Mouse (Mus musculus) liver, embryonic 13.5 days (tissue): ENCODE results near the gene Senp1. TPM values are rescaled to one million over a fixed set of nuclear protein-coding genes. Genes with fewer than 3 reads are reported as not detected.

Experiments
- ATAC-seq: fragments of 200-750 bp; cut with Nextera tagmentation; 2 replicates; pipeline ENCODE4 v1.8.0; 2017; ENCODE audit warnings: low read depth, mild to moderate bottlenecking, moderate number of reproducible peaks, moderate library complexity
- DNase-seq: peaks from one replicate; pipeline ENCODE4 v3.0.0; 2022
- H3K27ac ChIP-seq: fragments of 300-500 bp; sonication (generic); 2 replicates; pipeline ENCODE4 v1.5.1; 2015; ENCODE audit warnings: moderate library complexity, mild to moderate bottlenecking, inconsistent platforms
- H3K27me3 ChIP-seq: fragments of 300-500 bp; sonication (generic); 2 replicates; pipeline ENCODE4 v1.6.1; 2015; ENCODE audit warnings: mild to moderate bottlenecking, inconsistent platforms
- H3K36me3 ChIP-seq: fragments of 300-500 bp; sonication (generic); 2 replicates; pipeline ENCODE4 v1.6.1; 2015; ENCODE audit warnings: mild to moderate bottlenecking, inconsistent platforms
- H3K4me1 ChIP-seq: fragments of 300-500 bp; sonication (generic); replicated peaks from 2 replicates; pipeline ENCODE4 v1.6.1; 2015; ENCODE audit warnings: inconsistent platforms
- H3K4me2 ChIP-seq: fragments of 300-500 bp; sonication (generic); 2 replicates; pipeline ENCODE4 v1.6.1; 2015; ENCODE audit warnings: inconsistent platforms, mild to moderate bottlenecking, moderate library complexity
- H3K4me3 ChIP-seq: fragments of 300-500 bp; sonication (generic); replicated peaks from 2 replicates; pipeline ENCODE4 v1.5.1; 2015; ENCODE audit warnings: mild to moderate bottlenecking, inconsistent platforms
- H3K9ac ChIP-seq: fragments of 300-500 bp; sonication (generic); 2 replicates; pipeline ENCODE4 v1.6.1; 2015; ENCODE audit warnings: mild to moderate bottlenecking, inconsistent platforms
- H3K9me3 ChIP-seq: fragments of 300-500 bp; sonication (generic); replicated peaks from 2 replicates; pipeline ENCODE4 v1.6.1; 2016; ENCODE audit warnings: inconsistent platforms
- WGBS: fragments of 180-500 bp; shearing (Covaris S2); methylation state at CpG from one replicate; pipeline ENCODE4 v1.1.7; 2015; ENCODE audit not compliant: insufficient replicate concordance; 5-methylcytosine and 5-hydroxymethylcytosine counted together
- polyA plus RNA-seq: library from polyadenylated mRNA; unstranded; fragments of >200 nt; fragmentation: Nextera tagmentation; extraction: Ambion mirVana; gene quantifications from 2 replicates; pipeline ENCODE4 v1.2.1, GENCODE M21; 2015

Gene Senp1
- polyA plus RNA-seq, 1 experiment from 2014 or later, result 17.1 TPM

- Histone ChIP-seq H3K27me3 (peaks cover 90% of the 10 kb centered on the region), H3K9me3 (no peaks in the 10 kb centered on the region), H3K9ac (no peak overlapping the region), H3K4me2 (no peak overlapping the region), H3K4me3 (no peak overlapping the region), H3K36me3 (no peaks in the 10 kb centered on the region), H3K4me1 (peaks cover 11% of the 10 kb centered on the region), H3K27ac (no peak overlapping the region)
- WGBS, result 7% methylated on average over 13 of the region's 13 CpGs
- DNase-seq, result no peak
- no peak for ATAC-seq
Measured at GRCm38 (mm10) chr15:97999546-97999945, 94.0 kb downstream of the Senp1 start.

GRCm38 (mm10) chr15:97996716-97997256, 96.8 kb downstream of the Senp1 start:
- Histone ChIP-seq H3K9ac (no peak overlapping the region), H3K4me1 (peaks cover 16% of the 10 kb centered on the region), H3K4me2 (no peak overlapping the region), H3K9me3 (no peaks in the 10 kb centered on the region), H3K27me3 (peaks cover 69% of the 10 kb centered on the region), H3K27ac (no peak overlapping the region), H3K4me3 (no peak overlapping the region), H3K36me3 (no peaks in the 10 kb centered on the region)
- WGBS, result 66% methylated on average over 13 of the region's 13 CpGs
- ATAC-seq, result no peak
- no peak for DNase-seq

- 9% methylated on average over 18 of the region's 18 CpGs for WGBS
- H3K36me3 ChIP-seq, result no peaks in the 10 kb centered on the region
- peak overlapping the region; percentile 19; the same call in 1 of the 2 replicates for H3K4me3 ChIP-seq
- peak overlapping the region; percentile 38 for H3K4me2 ChIP-seq
- H3K27me3 ChIP-seq, result peaks cover 39% of the 10 kb centered on the region
- peak; percentile 86 for ATAC-seq
- peak; percentile 50 for DNase-seq
- no peaks in the 10 kb centered on the region for H3K9me3 ChIP-seq
- no peak overlapping the region for H3K27ac ChIP-seq
- peaks cover 12% of the 10 kb centered on the region for H3K4me1 ChIP-seq
- peak overlapping the region; percentile 26; the same call in 1 of the 2 replicates for H3K9ac ChIP-seq
Measured at GRCm38 (mm10) chr15:97992712-97993286, 100.7 kb downstream of the Senp1 start.

- Histone ChIP-seq H3K36me3 (no peaks in the 10 kb centered on the region), H3K27ac (no peak overlapping the region), H3K9ac (peak overlapping the region; percentile 26; the same call in 1 of the 2 replicates), H3K4me1 (peaks cover 12% of the 10 kb centered on the region), H3K27me3 (peaks cover 36% of the 10 kb centered on the region), H3K9me3 (no peaks in the 10 kb centered on the region), H3K4me3 (no peak overlapping the region), H3K4me2 (peak overlapping the region; percentile 38)
- 53% methylated on average over 13 of the region's 13 CpGs for WGBS
- DNase-seq (no peak), ATAC-seq (no peak)
Measured at GRCm38 (mm10) chr15:97992027-97992711, 101.4 kb downstream of the Senp1 start.

GRCm38 (mm10) chr15:97991285-97991895, 102.2 kb downstream of the Senp1 start:
- no peaks in the 10 kb centered on the region for H3K36me3 ChIP-seq
- H3K4me2 ChIP-seq, result no peak overlapping the region
- no peak for DNase-seq
- H3K27me3 ChIP-seq, result peaks cover 29% of the 10 kb centered on the region
- no peak overlapping the region for H3K4me3 ChIP-seq
- peaks cover 12% of the 10 kb centered on the region for H3K4me1 ChIP-seq
- ATAC-seq, result no peak
- H3K27ac ChIP-seq, result no peak overlapping the region
- 32% methylated on average over 12 of the region's 12 CpGs for WGBS
- H3K9me3 ChIP-seq, result no peaks in the 10 kb centered on the region
- H3K9ac ChIP-seq, result no peak overlapping the region

- H3K4me2 ChIP-seq, result no peak overlapping the region
- no peak overlapping the region for H3K9ac ChIP-seq
- no peak overlapping the region for H3K27ac ChIP-seq
- DNase-seq (no peak), ATAC-seq (no peak)
- H3K9me3 ChIP-seq, result no peaks in the 10 kb centered on the region
- peaks cover 26% of the 10 kb centered on the region for H3K27me3 ChIP-seq
- H3K4me3 ChIP-seq, result no peak overlapping the region
- no peaks in the 10 kb centered on the region for H3K36me3 ChIP-seq
- 21% methylated on average over 4 of the region's 4 CpGs for WGBS
- peaks cover 12% of the 10 kb centered on the region for H3K4me1 ChIP-seq
Measured at GRCm38 (mm10) chr15:97990721-97991120, 102.8 kb downstream of the Senp1 start.

- DNase-seq, result no peak
- WGBS, result 15% methylated on average over 6 of the region's 6 CpGs
Measured at GRCm38 (mm10) chr15:97990124-97990523, 103.4 kb downstream of the Senp1 start.

GRCm38 (mm10) chr15:97989544-97989943, 104.0 kb downstream of the Senp1 start:
- DNase-seq, result no peak
- no peak for ATAC-seq

More at GRCm38 (mm10) chr15:97990124-97990523, 103.4 kb downstream of the Senp1 start:
- H3K4me1 ChIP-seq, result peaks cover 12% of the 10 kb centered on the region
- no peaks in the 10 kb centered on the region for H3K36me3 ChIP-seq
- no peak overlapping the region for H3K4me3 ChIP-seq
- peaks cover 21% of the 10 kb centered on the region for H3K27me3 ChIP-seq
- H3K9me3 ChIP-seq, result no peaks in the 10 kb centered on the region
- ATAC-seq, result no peak
- H3K27ac ChIP-seq, result no peak overlapping the region
- no peak overlapping the region for H3K9ac ChIP-seq
- no peak overlapping the region for H3K4me2 ChIP-seq

More at GRCm38 (mm10) chr15:97989544-97989943, 104.0 kb downstream of the Senp1 start:
- Histone ChIP-seq H3K9me3 (no peaks in the 10 kb centered on the region), H3K27ac (no peak overlapping the region), H3K4me1 (peaks cover 12% of the 10 kb centered on the region), H3K4me3 (no peak overlapping the region), H3K4me2 (no peak overlapping the region), H3K36me3 (no peaks in the 10 kb centered on the region), H3K9ac (no peak overlapping the region), H3K27me3 (peaks cover 20% of the 10 kb centered on the region)
- 46% methylated on average over 1 of the region's 1 CpGs for WGBS

Other genes starting within 250 kb of the Senp1 start
- 8.0 and 8.3 TPM in 2 replicates for gene Hdac7, start 249.2 kb downstream of the Senp1 start, polyA plus RNA-seq
- 0.22 and 0.41 TPM in 2 replicates for gene Vdr, start 183.1 kb downstream of the Senp1 start, polyA plus RNA-seq
- 14.8 and 15.8 TPM in 2 replicates for gene Tmem106c, start 129.5 kb downstream of the Senp1 start, polyA plus RNA-seq
- gene Col2a1, start 89.0 kb downstream of the Senp1 start, polyA plus RNA-seq, result 0.27 and 0.28 TPM in 2 replicates
- 26.7 and 28.1 TPM in 2 replicates for gene Pfkm, start 1.2 kb downstream of the Senp1 start, polyA plus RNA-seq
- 23.7 and 25.4 TPM in 2 replicates for gene Asb8, start 71.9 kb upstream of the Senp1 start, polyA plus RNA-seq
- 0.07 TPM in 1 of 2 replicates, not detected in the other for gene Ccdc184, start 73.4 kb upstream of the Senp1 start, polyA plus RNA-seq
- gene Olfr288, start 101.8 kb upstream of the Senp1 start, polyA plus RNA-seq, result not detected in 2 replicates
- gene Gm44579, start 127.2 kb upstream of the Senp1 start, polyA plus RNA-seq, result not detected in 2 replicates
- not detected in 2 replicates for gene Olfr287, start 127.3 kb upstream of the Senp1 start, polyA plus RNA-seq
- not detected in 2 replicates for gene Olfr286, start 140.7 kb upstream of the Senp1 start, polyA plus RNA-seq
- not detected in 2 replicates for gene H1fnt, start 163.5 kb upstream of the Senp1 start, polyA plus RNA-seq
- 0.06 TPM in 1 of 2 replicates, not detected in the other for gene Zfp641, start 202.4 kb upstream of the Senp1 start, polyA plus RNA-seq
- not detected in 2 replicates for gene Olfr285, start 223.6 kb upstream of the Senp1 start, polyA plus RNA-seq
- not detected in 2 replicates for gene Olfr284, start 247.2 kb upstream of the Senp1 start, polyA plus RNA-seq